Mouse (Mus musculus): Measurements from ENCODE around the gene Txndc15.

- TF ChIP-seq POLR2A (IDR thresholded peaks at IDR 0.05; ENCODE audit: borderline replicate concordance, extremely low read depth, insufficient read depth, insufficient read length, poor library complexity, severe bottlenecking) (no peak), CTCF (IDR thresholded peaks at IDR 0.05; ENCODE audit: borderline replicate concordance, extremely low read depth, insufficient read depth, insufficient read length) (no peak)
These were observed 1.6 kb downstream of the Txndc15 start for GRCm38 (mm10) chr13:55715908-55716510.
